Mouse (Mus musculus) right cerebral cortex, adult 2 months (tissue): ENCODE data around the gene Galk2.

Experiments used
- DNase-seq, 2 experiments: peaks; one replicate each; pipeline ENCODE4 v3.0.0; 2021 to 2022; ENCODE audit warnings: low spot score in 2 of 2

Galk2 gene

DNA sequence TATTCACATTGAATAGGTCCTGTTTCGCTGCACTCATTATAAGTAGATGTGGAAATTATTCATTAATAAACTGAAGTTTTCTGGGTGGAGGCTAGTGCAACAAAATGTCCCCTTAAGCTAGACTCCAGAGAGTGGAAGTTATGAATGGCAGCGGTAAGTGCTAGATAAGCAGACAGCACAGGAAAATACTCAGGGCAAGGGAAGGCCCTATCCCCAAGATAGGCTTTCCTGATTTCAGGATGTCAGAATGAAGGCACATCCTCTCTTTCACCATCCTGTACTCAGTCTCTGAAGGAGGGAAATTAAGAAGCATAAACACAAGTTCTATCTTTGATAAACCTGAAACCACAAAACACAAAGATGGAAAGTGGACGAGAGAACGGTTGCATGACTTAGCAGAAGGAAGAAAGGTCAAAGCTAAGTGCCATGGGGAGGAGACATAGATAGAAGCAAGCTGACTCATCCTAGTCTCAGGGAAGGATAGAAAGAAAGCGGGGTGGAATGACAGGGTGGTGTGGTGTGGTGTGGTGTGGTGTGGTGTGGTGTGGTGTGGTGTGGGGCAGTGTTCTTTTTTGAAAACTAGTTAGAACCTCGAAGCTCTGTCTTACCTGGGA is 42.0 kb downstream of the Galk2 start:
- DNase-seq: no peak

DNA sequence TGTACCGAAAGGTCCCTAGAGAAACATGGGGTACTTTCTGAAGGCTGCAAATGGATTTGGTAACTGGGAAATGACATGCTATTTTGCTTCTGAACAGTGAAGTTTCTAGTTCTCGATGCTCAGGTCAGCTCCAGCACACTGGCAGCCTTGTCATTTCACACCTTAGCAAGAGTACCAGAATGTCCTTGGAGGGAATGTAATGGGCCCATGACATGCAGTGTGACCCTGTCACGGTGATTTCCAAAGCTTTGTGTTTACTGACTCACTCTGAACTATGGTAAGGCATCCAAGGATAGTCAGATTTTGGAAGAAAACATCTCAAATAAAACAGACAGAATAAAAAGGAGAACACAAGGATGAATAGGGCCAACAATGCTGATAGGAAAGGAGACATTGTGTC is 42.5 kb downstream of the Galk2 start:
- no peak for DNase-seq

DNA sequence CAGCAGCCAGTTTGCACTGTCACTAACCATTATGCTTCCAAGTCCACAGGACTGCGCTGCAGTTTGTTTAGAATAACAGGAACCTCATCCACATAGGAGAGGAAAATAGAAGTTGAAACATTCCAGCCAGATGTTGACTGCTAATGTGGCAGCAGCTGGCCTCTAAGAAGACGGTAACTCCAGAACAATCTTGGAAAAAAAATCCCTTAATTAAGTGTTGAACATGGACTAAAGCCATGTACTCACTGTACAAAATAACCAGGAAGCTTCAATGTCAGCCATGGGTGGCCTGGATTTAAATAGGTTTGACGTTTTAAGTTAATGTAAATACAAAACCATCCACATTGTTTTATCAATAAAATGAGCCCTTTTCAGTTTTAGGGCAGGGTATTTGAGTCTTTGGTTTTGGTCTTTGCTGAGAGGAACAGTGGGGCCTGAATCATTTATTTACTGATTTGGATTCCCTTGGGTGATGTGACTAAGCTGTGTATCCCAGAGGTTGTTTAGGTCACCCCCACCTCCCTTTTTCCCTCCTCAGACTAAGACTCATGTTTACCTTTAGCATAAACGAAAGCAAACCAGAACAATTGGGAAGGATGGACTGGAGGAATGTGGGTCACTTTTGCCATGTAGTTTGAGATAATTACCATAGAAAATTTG is 47.6 kb downstream of the Galk2 start:
- no peak for DNase-seq

DNA sequence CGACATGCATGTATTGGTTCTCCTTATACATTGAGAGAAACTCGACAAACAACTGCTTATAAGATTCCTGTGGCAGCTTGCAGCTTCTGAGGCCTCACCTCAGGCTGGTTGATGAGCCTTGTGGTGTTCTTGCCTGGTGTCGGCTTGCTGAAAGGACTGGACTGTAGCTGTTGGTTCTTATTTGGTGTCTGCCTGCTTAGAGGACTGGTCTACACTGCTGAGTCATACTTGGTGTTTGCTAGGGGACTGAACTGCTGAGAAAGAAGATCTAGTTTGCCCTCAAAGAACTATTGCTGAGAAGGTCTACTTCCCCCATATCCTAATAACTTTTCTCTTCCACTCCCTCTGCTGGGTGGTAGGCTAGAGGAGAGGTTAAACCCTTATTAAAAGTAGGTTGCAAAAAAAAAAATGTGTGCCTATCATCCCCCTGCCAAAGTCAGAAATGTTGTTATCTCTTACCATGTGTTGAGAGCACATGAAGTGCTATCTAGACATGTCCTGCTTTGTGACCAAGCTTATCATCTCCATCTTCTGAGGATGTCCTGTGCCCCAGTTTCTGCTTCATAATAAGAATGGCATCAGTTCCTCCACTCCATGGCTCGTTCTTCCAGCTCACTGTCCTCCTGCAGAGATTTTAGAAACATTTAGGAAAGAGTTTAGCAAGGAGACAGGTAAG is 48.8 kb downstream of the Galk2 start:
- DNase-seq: no peak

DNA sequence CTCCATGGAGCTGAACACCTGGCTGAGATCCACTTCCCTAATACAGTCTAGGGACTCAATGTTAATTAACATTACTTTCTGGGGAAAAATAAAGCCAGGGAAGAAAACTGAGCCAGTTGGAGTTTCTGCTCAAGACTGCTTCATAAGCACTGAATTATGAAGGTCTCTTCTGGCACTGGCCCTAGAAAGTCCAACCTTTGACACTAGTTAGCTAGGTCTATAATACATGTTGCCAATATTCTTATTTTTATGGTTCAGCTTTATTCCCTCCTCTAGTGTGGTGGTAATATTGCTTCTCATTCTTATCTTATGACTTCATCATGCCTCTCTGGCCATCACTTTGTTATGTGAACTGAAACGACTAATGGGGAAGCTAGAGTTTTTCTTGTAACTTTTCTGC is 55.3 kb downstream of the Galk2 start:
- no peak for DNase-seq

DNA sequence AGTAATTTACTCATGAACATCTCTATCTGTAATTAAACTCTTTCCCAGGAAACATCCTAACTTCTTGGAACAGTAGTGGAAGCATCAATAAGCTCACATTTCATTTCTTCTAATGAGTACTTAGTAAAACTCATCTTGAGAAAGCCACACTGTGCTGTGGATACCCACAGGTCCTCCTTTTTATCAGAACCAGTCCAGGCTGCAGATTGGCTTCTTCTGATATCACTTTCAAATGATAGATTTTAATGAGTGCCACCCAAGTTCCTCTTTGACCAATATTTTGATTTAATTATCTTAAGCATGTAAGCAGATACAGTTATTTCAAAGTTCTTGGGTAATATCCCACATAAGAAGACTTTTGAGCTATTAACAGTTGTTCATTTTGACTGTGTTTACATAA is 55.8 kb downstream of the Galk2 start:
- no peak for DNase-seq

DNA sequence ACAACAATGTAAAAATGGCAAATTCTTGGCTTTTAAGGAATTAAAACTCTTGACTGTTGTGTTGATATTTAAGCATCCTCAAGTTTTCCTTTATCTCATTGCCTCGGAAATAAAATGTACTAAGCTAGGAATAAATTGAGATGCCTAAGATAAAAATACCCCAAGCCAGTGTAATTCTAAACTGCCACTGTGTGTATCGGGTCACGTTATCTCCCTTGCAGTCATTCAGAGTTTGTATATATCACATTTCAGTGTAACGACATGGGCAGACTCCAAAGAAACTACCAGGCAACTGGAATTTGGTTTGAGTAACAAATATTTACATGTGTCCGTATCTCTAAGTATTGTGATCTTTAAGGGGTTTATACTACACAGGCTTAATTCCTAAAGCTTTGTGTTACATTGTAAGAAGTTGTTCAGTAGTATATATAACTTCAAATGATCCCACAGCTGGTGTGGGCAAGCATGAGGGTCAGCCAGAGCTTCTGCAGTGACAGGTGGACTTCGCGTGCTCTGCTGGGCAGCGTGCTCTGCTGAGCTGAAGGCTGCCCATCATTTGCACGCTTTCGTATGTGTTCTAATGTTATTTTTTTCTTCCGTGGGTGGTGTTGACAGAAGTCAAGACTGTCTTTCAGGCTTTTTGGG is 57.9 kb downstream of the Galk2 start:
- no peak for DNase-seq

DNA sequence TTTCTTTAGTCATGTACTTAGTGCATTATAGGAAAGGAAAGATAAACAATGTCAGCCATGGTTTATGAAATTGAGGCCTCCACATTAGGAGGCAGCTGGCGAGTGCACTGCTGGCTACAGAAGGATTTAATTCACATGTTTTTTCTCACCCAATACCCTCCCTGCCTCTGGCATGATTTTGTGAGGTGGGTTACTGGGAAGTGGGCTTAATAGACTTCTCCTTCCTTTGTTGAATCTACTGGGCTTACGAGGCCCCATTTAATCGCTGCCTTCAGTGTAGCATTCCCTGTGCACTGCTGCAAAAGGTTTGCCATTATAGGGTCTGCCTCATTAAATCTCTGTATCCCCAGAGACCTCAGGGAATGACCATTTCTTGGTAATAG is 58.4 kb downstream of the Galk2 start:
- no peak for DNase-seq

DNA sequence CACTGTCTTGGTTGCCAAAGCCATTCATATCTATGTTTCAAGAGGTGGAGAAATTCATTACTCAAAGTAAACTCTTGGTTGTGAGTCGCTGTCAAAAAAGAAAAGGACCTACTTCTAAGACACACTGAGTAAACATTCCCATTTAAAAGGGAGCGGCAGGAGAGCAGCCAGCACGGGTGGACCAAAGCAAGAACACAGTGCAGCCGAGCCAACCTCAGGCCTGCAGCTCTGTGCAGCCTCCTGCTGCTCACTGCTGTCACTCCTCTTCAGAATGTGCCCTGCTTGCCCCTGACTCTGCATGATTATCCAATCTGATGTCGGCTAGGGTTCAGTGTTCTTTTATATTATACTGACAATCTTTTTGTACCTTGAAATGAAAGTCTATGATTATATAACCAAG is 62.4 kb downstream of the Galk2 start:
- DNase-seq: no peak

DNA sequence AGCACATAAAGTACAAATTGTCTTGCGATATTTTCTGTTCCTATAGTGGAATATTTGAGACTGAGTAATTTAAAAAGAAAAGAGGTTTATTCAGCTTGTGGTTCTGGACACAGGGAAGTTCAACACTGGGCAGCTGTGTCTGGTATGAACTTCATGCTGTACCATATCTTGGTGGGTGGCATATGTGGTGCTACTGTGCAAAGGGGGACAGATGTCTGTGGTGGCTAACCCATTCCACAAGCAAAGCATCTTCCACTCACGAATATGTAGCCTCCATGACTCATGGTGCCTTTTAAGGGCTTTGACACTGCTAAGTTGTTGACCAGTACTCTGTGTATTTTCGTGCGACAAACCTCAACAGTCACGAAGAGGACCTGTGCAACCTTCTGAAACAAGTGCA is 63.2 kb downstream of the Galk2 start:
- DNase-seq: no peak

DNA sequence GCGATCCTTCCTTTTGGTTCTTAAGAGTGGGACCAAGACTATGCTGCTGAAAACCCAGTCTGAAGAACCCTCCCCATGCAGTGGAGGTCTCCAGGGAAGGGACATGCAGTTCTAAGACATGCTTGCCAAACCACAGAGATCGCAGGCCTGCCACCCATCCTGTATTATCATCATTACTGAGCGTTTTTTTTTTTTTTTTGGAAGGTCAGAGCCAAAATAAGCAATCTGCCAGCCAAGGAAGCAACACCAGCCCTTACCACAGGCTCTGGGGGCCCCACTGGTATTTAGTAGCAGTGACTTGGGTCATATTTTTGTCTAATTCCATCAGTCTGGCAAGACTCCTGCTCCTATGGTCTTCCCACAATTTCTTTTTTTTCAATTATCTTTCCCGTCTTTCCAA is 64.0 kb downstream of the Galk2 start:
- no peak for DNase-seq

DNA sequence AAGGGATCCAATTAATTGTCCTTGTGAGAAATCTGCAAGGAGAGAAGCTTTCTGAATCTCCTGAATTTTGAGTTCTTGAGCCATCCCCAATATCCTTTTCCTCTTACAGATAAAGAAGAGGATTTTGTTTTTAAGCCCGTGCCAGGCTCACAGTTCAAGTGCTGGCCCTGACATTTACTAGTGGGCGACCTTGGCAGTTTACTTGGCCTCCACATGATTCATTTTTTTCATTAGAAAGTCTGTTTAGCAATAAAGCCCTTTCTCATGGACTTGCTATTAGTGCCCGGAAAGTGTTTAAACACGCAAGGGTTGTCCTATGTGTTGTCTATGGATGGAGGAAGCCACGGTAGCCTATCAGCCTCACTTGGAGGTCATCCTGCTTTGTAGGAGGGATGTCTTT is 64.4 kb downstream of the Galk2 start:
- DNase-seq: no peak

DNA sequence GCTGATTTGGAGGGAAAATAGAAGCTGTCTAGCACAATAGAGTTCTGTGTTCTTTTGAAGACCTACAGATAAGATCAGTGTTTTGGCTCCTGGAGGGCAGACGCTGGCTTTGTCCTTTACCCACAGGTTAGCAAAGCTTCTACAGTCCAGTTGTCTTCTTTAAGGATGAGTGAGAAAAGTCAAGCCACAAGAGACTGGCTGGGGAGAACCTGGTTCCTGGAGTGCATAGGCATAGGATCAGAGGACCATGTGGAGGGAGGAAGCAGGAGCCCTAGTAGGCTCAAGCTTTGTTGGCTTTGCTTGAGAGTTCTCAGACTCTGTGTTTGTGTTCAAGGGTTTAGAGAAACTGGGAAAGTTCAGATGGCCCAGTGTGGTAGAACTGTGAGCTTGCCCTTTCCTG is 65.6 kb downstream of the Galk2 start:
- no peak for DNase-seq

DNA sequence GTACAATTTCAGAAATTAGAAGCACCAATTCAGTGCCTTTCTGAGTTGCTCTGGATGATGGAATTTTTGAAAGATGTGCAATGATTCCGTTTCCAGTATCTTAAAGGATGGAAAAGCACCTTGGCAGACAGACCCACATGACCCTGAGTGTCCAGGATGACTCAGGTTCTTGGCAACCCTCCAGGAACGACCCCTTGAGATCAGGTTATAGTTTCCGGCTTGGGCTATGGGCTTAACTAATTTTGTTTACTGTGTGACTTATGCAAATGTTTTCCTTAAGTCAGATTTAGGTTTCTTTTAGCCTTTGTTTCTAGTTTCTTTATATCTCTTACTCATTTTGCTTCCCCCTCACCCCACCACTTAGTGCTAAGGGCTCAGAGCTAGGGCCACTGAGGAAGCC is 66.2 kb downstream of the Galk2 start:
- DNase-seq: no peak

DNA sequence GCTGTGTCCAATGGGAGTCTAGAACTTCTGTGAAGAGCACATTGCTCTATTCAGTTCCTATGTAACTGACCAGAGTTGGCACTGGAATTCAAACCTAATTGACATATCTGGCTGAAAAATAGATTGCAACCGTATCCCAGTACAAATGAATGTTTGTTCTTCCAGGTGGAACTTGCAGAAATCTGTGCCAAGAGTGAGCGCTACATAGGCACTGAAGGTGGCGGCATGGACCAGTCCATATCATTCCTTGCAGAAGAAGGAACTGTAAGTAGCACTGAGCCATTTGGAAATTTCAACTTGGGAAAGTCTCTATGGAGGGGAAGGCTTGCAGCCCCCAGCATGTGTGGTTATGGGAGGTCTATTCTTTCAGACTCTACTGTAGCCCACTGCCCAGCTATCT is 70.5 kb downstream of the Galk2 start:
- no peak for DNase-seq

DNA sequence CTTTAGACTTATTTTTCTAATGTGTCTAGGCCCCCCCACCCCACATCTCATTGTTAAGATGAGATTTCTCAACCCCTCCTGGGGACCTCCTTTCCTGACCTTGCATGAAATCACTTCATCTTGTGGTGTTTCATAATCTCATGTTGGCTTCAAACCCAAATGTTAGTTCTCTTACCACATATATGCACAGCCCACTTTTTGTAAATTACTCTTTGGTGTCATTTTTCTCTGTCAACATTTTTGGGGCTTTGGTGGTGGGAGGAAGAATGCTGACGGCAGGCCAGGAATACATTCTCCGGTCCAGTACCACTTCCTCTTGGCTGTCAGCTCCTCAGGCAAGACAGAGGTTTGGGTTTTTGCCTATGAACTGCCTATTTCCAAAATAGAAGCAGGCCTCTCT is 71.0 kb downstream of the Galk2 start:
- DNase-seq: no peak

DNA sequence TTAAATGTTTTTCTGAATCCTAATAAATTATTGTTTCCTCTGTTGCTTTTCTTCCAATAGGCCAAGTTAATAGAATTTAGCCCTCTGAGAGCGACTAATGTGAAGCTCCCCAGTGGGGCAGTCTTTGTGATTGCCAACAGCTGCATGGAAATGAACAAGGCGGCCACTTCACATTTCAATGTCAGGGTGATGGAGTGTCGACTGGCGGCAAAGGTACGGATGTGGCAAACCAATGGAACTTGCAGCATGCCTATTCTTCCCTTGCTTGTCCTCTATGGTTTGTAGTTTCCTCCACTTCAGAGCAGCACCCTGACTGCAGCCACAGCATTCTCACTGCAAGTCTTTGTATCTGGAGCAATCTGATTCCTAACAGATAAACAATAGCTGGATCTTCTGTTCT is 72.3 kb downstream of the Galk2 start:
- DNase-seq: no peak

DNA sequence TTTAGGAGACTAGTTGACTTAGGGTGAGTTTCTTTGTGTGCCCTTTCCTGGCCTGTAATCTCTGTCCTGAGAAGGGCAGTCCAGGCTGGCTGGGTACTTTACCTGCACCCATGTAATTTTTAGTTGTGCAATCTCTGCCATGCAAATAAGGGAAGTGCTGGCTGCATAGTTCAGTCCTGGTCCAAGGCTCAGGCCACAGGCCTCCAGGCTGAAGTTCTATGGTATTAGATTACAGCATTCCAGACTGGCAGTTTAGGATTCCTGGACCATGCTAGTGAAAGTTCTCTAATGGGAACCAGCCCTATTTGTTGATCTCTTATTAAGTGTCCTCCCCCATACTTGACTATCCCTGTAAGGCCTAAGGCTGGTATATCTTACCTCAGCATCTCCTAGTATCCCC is 73.8 kb downstream of the Galk2 start:
- no peak for DNase-seq

DNA sequence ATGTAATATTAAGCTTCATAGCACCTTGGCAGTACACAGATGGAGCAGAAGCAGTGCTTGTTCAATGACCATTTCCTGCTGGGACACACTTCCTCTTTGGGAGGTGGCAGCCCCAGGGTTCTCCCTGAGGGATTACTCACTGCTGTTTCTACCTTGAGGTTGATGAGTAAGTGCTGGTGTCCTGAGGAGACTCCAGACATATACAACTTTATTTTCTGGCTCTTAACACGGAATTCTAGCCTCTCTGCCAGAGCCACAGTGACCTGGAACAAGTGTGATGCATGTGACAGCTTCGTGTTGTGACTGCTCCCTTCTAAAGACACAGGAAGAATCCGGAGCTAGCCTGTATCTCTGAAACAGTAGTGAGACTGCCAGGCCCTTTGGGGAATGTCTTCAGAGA is 75.1 kb downstream of the Galk2 start:
- DNase-seq: no peak

DNA sequence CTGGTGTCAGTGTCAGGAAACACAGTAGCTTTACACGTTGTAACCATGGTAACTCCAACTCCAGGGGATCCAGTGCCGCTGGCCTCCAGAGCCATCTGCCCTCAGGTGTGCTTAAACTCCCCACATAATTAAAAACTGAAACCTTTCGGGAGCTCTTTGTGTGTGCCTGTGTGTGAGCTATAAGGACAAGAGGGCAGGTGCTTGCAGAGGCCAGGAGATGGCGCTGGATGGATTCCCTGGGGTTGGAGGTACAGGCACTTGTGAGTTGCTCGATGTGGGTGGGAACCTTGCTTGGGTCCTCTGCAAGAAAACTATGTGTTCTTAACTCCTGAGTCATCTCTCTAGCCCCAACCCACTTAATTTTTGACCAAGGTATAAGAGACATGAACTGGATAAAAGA is 77.5 kb downstream of the Galk2 start:
- no peak for DNase-seq

DNA sequence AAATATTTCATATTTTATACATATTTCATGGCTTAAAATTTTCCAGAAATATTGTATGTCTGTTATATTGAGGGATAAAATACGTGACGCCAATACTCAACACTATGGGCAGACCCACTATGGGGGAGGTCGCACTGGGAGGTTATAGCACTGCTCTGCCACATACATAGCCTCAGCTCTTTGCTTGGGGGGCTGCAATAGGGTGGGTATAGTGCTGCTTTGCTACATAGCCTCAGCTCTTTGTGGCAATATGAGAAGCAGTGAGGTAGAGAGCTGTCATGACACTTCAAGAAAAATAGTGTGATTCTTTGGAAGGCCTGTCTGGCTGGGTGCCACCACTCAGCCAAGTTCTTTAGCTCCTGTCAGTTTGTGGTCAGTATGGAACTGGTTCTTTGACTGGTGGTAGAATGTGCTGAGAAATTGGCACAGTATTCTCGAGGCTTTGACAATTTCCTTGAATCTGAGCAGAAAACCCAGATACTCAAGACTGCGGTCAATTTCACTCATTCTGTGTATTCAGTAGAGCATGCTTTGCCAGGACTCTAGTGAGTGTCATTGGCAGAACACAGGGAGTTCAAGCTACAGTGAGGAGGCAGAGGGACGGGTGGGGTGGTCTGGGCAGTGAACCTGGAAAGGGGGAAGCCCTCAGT is 80.2 kb downstream of the Galk2 start:
- no peak for DNase-seq

DNA sequence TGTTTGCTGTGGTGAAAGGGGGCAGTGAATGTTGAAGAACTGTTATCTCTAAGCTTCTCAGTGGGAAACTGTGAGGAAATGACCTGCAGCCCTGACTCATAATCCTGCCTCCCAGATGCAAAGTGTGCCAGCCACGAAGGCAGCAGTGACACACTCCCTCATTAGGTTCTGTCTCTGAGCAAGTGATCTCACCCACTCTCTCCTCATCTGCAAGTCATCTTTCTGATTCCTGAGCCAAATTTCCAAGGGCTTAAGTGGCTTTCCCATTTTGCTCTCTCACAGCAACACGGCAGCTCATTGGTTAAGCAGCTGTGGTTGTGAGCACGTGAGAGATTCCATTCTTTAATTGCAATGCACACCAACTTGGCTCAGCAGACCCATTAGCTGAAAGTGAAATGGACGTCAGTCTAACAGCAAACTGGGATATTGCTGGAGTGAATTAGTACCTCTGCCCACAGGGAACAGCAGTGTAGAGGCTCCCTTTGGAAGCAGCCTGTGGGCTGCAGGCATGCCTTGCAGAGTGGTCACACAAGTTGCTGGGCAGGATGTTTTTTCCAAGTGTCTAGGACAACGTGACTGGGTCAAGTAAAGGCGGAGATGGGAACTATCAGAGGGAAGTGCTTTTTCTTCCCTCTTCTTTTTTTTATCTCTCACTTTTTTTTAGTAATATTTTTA is 82.3 kb downstream of the Galk2 start:
- DNase-seq: peak; percentile 22 to 37
